Mouse (Mus musculus) kidney, postnatal 14 days (tissue): ENCODE data around the gene Krcc1.

ENCODE experiments used
- DNase-seq: peaks from one replicate; pipeline ENCODE4 v3.0.0; 2022; ENCODE audit warnings: mixed read lengths

Krcc1 gene

GRCm38 (mm10) chr6:71332236-71332965, 60.9 kb downstream of the Krcc1 start:
- DNase-seq: no peak

- no peak for DNase-seq
Observed at GRCm38 (mm10) chr6:71333031-71333430, 61.6 kb downstream of the Krcc1 start.

DNA sequence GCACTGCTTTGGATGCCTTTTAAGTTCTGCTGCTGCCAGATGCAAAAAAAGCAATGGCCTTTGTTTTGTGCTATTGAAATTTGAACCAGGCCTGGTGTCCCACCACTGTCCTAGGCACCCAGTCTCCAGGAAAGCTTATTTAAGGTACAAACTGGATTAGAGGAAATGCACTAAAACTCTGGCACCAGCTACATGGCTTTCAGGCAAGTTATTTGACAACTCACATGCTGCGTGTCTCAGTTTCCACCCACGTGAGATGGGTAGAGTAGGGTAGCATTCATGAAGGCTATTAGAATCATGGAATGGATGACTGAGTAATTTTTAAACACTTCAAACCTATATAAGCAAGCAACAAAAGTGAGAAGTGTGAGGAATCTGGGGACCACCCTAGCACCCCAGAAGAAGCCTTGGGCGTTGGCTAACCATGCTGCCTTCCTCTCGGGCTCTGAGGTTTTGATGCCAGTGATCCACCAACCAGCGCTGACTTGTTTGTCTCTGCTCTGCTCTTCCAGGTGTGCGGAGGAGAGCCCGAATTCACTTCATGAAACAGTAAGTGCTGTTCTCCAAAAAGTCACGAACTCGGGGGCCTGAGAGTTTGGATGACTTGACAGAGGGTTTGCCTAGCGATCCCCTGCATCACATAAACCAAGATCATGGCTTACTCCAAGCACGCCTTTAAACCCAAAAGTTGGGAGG, 62.2 kb downstream of the Krcc1 start:
- no peak for DNase-seq
